Mouse (Mus musculus) liver, embryonic 14.5 days (tissue): ENCODE measurements around the gene Thap8.

Experiments
- CTCF ChIP-seq: IDR thresholded peaks from 2 replicates; pipeline ENCODE4 v1.5.1; 2016; ENCODE audit warnings: antibody characterized with exemption, low read depth, control low read depth
- EP300 ChIP-seq: IDR thresholded peaks from 2 replicates; pipeline ENCODE4 v1.6.1; 2016; ENCODE audit warnings: antibody characterized with exemption, low read depth

GRCm38 (mm10) chr7:30251956-30252954, 27.6 kb upstream of the Thap8 start:
- TF ChIP-seq CTCF (no peak), EP300 (no peak)
